Mouse (Mus musculus) CH12.LX (cell line): ENCODE data around the gene Grik5. TPM values are rescaled to one million over a fixed set of nuclear protein-coding genes. Genes with fewer than 3 reads are reported as not detected.

ENCODE experiments used
- DNase-seq: peaks from one replicate; pipeline ENCODE4 v3.0.0-alpha.2; 2013; ENCODE audit errors: extremely low read depth
- H3K27ac ChIP-seq: 2 replicates; pipeline ENCODE4 v1.5.1; 2012; ENCODE audit warnings: low read depth, mild to moderate bottlenecking, control low read depth, moderate library complexity; ENCODE audit not compliant: insufficient read depth
- H3K27me3 ChIP-seq: replicated peaks from 2 replicates; pipeline ENCODE3; 2012; ENCODE audit warnings: inconsistent platforms
- H3K36me3 ChIP-seq, 2 experiments: replicated peaks in 1 of 2; 2 replicates each; pipeline versions ENCODE3 to v1.6.1; 2012; ENCODE audit warnings: inconsistent platforms in 1 of 2, low read length in 1 of 2, mild to moderate bottlenecking in 1 of 2, mixed read lengths in 1 of 2, moderate library complexity in 1 of 2; ENCODE audit not compliant: control insufficient read depth in 1 of 2, insufficient read depth in 1 of 2
- H3K4me1 ChIP-seq, 2 experiments: 2 replicates each; pipeline ENCODE4 v1.6.1; 2012; ENCODE audit warnings: inconsistent platforms in 1 of 2, moderate library complexity in 1 of 2; ENCODE audit not compliant: insufficient read depth in 2 of 2, control insufficient read depth in 1 of 2
- H3K4me2 ChIP-seq: 2 replicates; pipeline ENCODE4 v1.6.1; 2012; ENCODE audit warnings: low read depth, mild to moderate bottlenecking, control low read depth; ENCODE audit not compliant: poor library complexity, insufficient read depth, severe bottlenecking
- H3K4me3 ChIP-seq, 3 experiments: fragments of 150-350 bp in 1 of 3; sonication (generic) in 1 of 3; replicated peaks in 1 of 3; 2 replicates each; pipeline versions ENCODE3 to v1.5.1; 2011 to 2012; ENCODE audit warnings: low read depth in 2 of 3, low read length in 2 of 3, mild to moderate bottlenecking in 2 of 3, moderate library complexity in 2 of 3, control low read depth in 1 of 3, improper control_type of control experiment in 1 of 3, inconsistent platforms in 1 of 3, mixed read lengths in 1 of 3; ENCODE audit not compliant: poor library complexity in 1 of 3
- H3K79me2 ChIP-seq: replicated peaks from 2 replicates; pipeline ENCODE4 v1.6.1; 2012; ENCODE audit warnings: mild to moderate bottlenecking, moderate library complexity; ENCODE audit not compliant: control insufficient read depth, poor library complexity, insufficient read depth, severe bottlenecking; ENCODE audit errors: extremely low read depth
- H3K9ac ChIP-seq: 2 replicates; pipeline ENCODE4 v1.6.1; 2012; ENCODE audit warnings: low read depth, mild to moderate bottlenecking, control low read depth, moderate library complexity; ENCODE audit not compliant: insufficient read depth
- H3K9me3 ChIP-seq: replicated peaks from 2 replicates; pipeline ENCODE3; 2012; ENCODE audit warnings: low read length, inconsistent platforms, mixed read lengths
- BHLHE40 ChIP-seq: IDR thresholded peaks from 2 replicates; pipeline ENCODE4 v1.6.1; 2011; ENCODE audit warnings: mild to moderate bottlenecking, low read depth, low read length, improper control_type of control experiment
- CHD1 ChIP-seq: IDR thresholded peaks from 2 replicates; pipeline ENCODE4 v1.6.1; 2012; ENCODE audit warnings: low read depth, low read length, improper control_type of control experiment, inconsistent platforms
- CHD2 ChIP-seq: IDR thresholded peaks from 2 replicates; pipeline ENCODE4 v1.6.1; 2011; ENCODE audit warnings: low read length, improper control_type of control experiment
- CTCF ChIP-seq, 2 experiments: IDR thresholded peaks in 1 of 2; conservative IDR thresholded peaks in 1 of 2; 2 replicates each; pipeline ENCODE4 v1.5.1; 2011 to 2012; ENCODE audit warnings: low read depth in 2 of 2, low read length in 2 of 2, improper control_type of control experiment in 1 of 2, inconsistent platforms in 1 of 2, mild to moderate bottlenecking in 1 of 2, moderate library complexity in 1 of 2
- ELF1 ChIP-seq: IDR thresholded peaks from 2 replicates; pipeline ENCODE4 v1.6.1; 2014; ENCODE audit warnings: low read depth, mild to moderate bottlenecking, inconsistent platforms, low read length, improper control_type of control experiment
- EP300 ChIP-seq: IDR thresholded peaks from 2 replicates; pipeline ENCODE4 v1.6.1; 2011; ENCODE audit warnings: low read length, improper control_type of control experiment
- ETS1 ChIP-seq: conservative IDR thresholded peaks from 2 replicates; pipeline ENCODE4 v1.6.1; 2012; ENCODE audit warnings: low read depth, mild to moderate bottlenecking, inconsistent platforms, low read length, improper control_type of control experiment, moderate library complexity
- GABPA ChIP-seq: IDR thresholded peaks from 2 replicates; pipeline ENCODE4 v1.6.1; 2012; ENCODE audit warnings: low read depth, low read length, improper control_type of control experiment, inconsistent platforms; ENCODE audit not compliant: insufficient replicate concordance
- HCFC1 ChIP-seq: IDR thresholded peaks from 2 replicates; pipeline ENCODE4 v1.6.1; 2012; ENCODE audit warnings: low read depth, mild to moderate bottlenecking, inconsistent platforms, low read length, improper control_type of control experiment
- JUN ChIP-seq: IDR thresholded peaks from 2 replicates; pipeline ENCODE4 v1.6.1; 2011; ENCODE audit warnings: low read depth, mild to moderate bottlenecking, low read length, improper control_type of control experiment, moderate library complexity; ENCODE audit not compliant: insufficient read depth
- MAFK ChIP-seq: IDR thresholded peaks from 2 replicates; pipeline ENCODE4 v1.6.1; 2011; ENCODE audit warnings: low read length, improper control_type of control experiment; ENCODE audit not compliant: insufficient replicate concordance
- MAX ChIP-seq: IDR thresholded peaks from 2 replicates; pipeline ENCODE4 v1.6.1; 2011; ENCODE audit warnings: low read length, improper control_type of control experiment
- MAZ ChIP-seq: IDR thresholded peaks from 2 replicates; pipeline ENCODE4 v1.6.1; 2012; ENCODE audit warnings: low read depth, mild to moderate bottlenecking, inconsistent platforms, low read length, improper control_type of control experiment, moderate library complexity
- MEF2A ChIP-seq: IDR thresholded peaks from 2 replicates; pipeline ENCODE4 v1.6.1; 2014; ENCODE audit warnings: low read depth, mild to moderate bottlenecking, inconsistent platforms, low read length, improper control_type of control experiment, borderline replicate concordance
- MYC ChIP-seq: IDR thresholded peaks from 2 replicates; pipeline ENCODE4 v1.6.1; 2011; ENCODE audit warnings: low read depth, mild to moderate bottlenecking, improper control_type of control experiment, low read length
- PAX5 ChIP-seq: IDR thresholded peaks from 2 replicates; pipeline ENCODE4 v1.6.1; 2012; ENCODE audit warnings: low read length, inconsistent platforms, mixed read lengths
- POLR2A ChIP-seq: IDR thresholded peaks from 2 replicates; pipeline ENCODE4 v1.6.1; 2011; ENCODE audit warnings: low read depth, mild to moderate bottlenecking, improper control_type of control experiment, low read length
- POLR2AphosphoS2 ChIP-seq: IDR thresholded peaks from 2 replicates; pipeline ENCODE4 v1.6.1; 2011; ENCODE audit warnings: low read depth, low read length, improper control_type of control experiment
- RAD21 ChIP-seq: IDR thresholded peaks from 2 replicates; pipeline ENCODE4 v1.6.1; 2011; ENCODE audit warnings: low read depth, mild to moderate bottlenecking, low read length, improper control_type of control experiment, moderate library complexity
- RCOR1 ChIP-seq: conservative IDR thresholded peaks from 2 replicates; pipeline ENCODE4 v1.6.1; 2012; ENCODE audit warnings: low read depth, mild to moderate bottlenecking, inconsistent platforms, low read length, improper control_type of control experiment
- SIN3A ChIP-seq: IDR thresholded peaks from 2 replicates; pipeline ENCODE4 v1.6.1; 2012; ENCODE audit warnings: low read length, improper control_type of control experiment, inconsistent platforms
- USF1 ChIP-seq: IDR thresholded peaks from 2 replicates; pipeline ENCODE4 v1.6.1; 2014; ENCODE audit warnings: low read depth, mild to moderate bottlenecking, inconsistent platforms, low read length, improper control_type of control experiment
- USF2 ChIP-seq: conservative IDR thresholded peaks from 2 replicates; pipeline ENCODE4 v1.6.1; 2011; ENCODE audit warnings: low read depth, low read length, improper control_type of control experiment
- ZC3H11A ChIP-seq: IDR thresholded peaks from 2 replicates; pipeline ENCODE4 v1.6.1; 2012; ENCODE audit warnings: low read depth, mild to moderate bottlenecking, inconsistent platforms, low read length, improper control_type of control experiment
- ZMIZ1 ChIP-seq: IDR thresholded peaks from 2 replicates; pipeline ENCODE4 v1.6.1; 2012; ENCODE audit warnings: low read depth, mild to moderate bottlenecking, inconsistent platforms, low read length, improper control_type of control experiment
- dilution Hi-C: fragments of 300-500 bp; cut with MboI; formaldehyde crosslinking; loops from 2 replicates; pipeline ENCODE4 v1.14.3; 2020; ENCODE audit warnings: low sequenced_read_pairs; ENCODE audit not compliant: extremely low pct_unique_long_range_greater_than_20kb, extremely low pct_ligation_motif_present
- in situ Hi-C: fragments of 300-500 bp; cut with MboI; formaldehyde crosslinking; loops from 3 replicates; pipeline ENCODE4 v1.14.3; 2019; ENCODE audit warnings: low sequenced_read_pairs, low pct_ligation_motif_present, low pct_unique_long_range_greater_than_20kb, mixed read lengths
- polyA plus RNA-seq: library from polyadenylated mRNA; unstranded; fragments of >175 nt; gene quantifications from 2 replicates; pipeline ENCODE4 v1.2.1, GENCODE M21; 2012; ENCODE audit warnings: low read depth; ENCODE audit not compliant: insufficient read length
- total RNA-seq, 2 experiments: library from RNA; depleted of rRNA; stranded (reverse); fragments of 300-350 nt in 1 of 2; fragments of >200 nt in 1 of 2; gene quantifications; 2 replicates each; pipeline ENCODE4 v1.2.3; 2012 to 2014

Gene Grik5
- total and polyA plus RNA-seq, 3 experiments: 1.0 to 2.1 (median 1.5) TPM

DNA sequence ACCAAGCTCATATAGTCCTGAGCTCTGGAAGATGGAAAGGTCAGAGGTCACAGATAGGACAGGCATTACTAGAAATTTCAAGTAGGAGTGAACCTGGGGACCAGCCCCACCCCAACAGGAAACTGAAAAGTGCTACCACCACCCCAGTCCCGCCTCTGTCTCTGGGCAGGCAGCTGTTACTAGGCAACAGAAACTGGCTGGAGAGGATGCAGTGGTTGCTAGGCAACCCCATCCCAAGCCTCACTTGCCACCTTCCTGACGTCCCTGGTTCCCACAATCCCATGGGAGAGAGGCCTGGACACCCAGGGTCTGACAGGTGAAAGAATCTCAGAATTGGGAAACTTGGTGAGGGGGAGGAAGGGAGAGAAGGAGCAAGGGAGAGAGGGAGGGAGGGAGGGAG lies 3.4 kb downstream of the Grik5 start:
- no peaks in the 10 kb centered on the region for H3K79me2 ChIP-seq
- peaks cover 0 to 6% of the 10 kb centered on the region in 2 experiments for H3K36me3 ChIP-seq
- no peak overlapping the region for H3K4me3 ChIP-seq
- H3K4me1 ChIP-seq: peaks cover 5 to 15% of the 10 kb centered on the region in 2 experiments
- dilution Hi-C loops (no loop called here), in situ Hi-C loops (no loop called here)
- no peaks in the 10 kb centered on the region for H3K9me3 ChIP-seq
- TF ChIP-seq MAX: no peak
- TF ChIP-seq GABPA: no peak
- no peaks in the 10 kb centered on the region for H3K27me3 ChIP-seq
- no peak overlapping the region for H3K27ac ChIP-seq
- H3K9ac ChIP-seq: no peak overlapping the region
- DNase-seq: no peak
- H3K4me2 ChIP-seq: no peak overlapping the region

DNA sequence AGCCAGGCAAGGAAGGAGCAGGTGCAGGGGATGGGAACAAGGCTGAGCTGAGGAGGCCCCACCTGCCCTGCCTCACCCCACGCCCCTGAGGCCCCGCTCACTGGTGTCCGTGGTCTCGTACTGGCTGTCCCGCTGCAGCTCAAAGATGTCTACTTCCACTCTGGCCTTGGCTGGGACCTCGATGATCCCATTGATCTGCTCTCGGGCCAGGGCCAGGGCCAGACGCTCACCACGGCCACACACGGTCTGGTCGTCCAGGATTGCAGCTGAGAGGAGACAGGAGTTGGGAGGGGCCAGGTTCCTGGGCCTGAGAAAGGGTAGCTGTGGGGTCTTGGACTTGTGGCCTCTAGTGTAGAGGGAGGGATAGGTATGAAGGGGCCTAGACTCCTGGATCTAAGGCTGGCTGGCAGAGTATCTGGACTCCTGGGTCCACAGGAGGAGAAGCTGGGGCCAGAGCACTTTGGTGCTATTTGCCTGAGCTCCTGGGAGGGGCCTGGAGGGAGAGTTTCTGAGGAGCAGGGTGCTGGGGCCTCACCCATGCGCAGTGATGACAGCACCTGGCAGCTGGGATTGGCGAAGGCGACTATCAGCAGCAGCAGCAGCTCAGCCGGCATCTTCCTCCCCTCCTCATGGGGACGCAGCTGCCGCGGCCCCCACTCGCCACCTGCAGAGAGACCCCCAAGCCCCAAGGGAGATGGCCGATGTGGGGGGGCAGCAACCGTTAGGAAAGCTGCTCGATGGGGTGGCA lies 4.1 kb downstream of the Grik5 start:
- in situ Hi-C loops: no loop called here
- no peak overlapping the region for H3K4me2 ChIP-seq
- H3K9me3 ChIP-seq: no peaks in the 10 kb centered on the region
- no peaks in the 10 kb centered on the region for H3K27me3 ChIP-seq
- no peak for DNase-seq
- TF ChIP-seq MEF2A (no peak), ZMIZ1 (no peak), EP300 (no peak), USF1 (no peak), CHD2 (no peak), RAD21 (no peak), BHLHE40 (no peak), POLR2AphosphoS2 (no peak), SIN3A (no peak), HCFC1 (no peak), RCOR1 (no peak)
- TF ChIP-seq, all 38 proteins: peak for 0
- Histone ChIP-seq H3K36me3 (peaks cover 0 to 8% of the 10 kb centered on the region in 2 experiments), H3K79me2 (no peaks in the 10 kb centered on the region), H3K4me1 (peaks cover 5 to 15% of the 10 kb centered on the region in 2 experiments), H3K4me3 (no peak overlapping the region), H3K27ac (no peak overlapping the region), H3K9ac (no peak overlapping the region)
- dilution Hi-C loops: no loop called here

DNA sequence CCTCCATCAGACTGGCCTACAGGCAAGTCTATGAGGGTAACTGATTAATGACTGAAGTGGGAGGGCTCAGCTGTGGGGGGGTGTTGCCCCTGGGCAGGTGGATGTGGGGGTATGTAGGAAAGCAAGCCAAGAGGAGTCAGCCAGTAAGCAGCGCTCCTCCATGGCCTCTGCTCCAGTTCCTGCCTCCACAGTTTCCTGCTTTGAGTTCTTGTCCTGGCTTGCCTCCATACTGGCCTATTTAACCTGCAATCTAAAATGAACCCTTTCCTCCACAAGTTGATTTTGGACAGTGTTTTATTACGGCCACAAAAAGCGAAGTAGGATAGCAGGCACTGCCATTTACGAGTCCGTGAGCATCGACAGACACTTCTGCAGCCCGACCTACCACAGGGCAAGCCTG lies 4.8 kb downstream of the Grik5 start:
- Histone ChIP-seq H3K27me3 (no peaks in the 10 kb centered on the region), H3K9ac (no peak overlapping the region), H3K79me2 (no peaks in the 10 kb centered on the region), H3K9me3 (no peaks in the 10 kb centered on the region), H3K4me3 (no peak overlapping the region), H3K4me2 (no peak overlapping the region), H3K27ac (no peak overlapping the region), H3K4me1 (peaks cover 5 to 19% of the 10 kb centered on the region in 2 experiments), H3K36me3 (peaks cover 0 to 8% of the 10 kb centered on the region in 2 experiments)
- dilution Hi-C loops (no loop called here), in situ Hi-C loops (no loop called here)
- DNase-seq: no peak
- TF ChIP-seq MYC (no peak), POLR2A (no peak), PAX5 (no peak), ELF1 (no peak), ZMIZ1 (no peak), ZC3H11A (no peak), MAZ (no peak), USF2 (no peak), HCFC1 (no peak), MEF2A (no peak), CTCF (conservative IDR thresholded peaks at IDR 0.05 in 1 of 2, IDR thresholded peaks at IDR 0.05 in 1 of 2; ENCODE audit: low read depth in 2 of 2, low read length in 2 of 2) (no peak), CHD2 (no peak), POLR2AphosphoS2 (no peak), JUN (no peak), MAFK (no peak), EP300 (no peak), CHD1 (no peak), ETS1 (no peak)
